Comparison of ENCODE assay signal across 8 mouse cellular contexts in the genomic region with DNA sequence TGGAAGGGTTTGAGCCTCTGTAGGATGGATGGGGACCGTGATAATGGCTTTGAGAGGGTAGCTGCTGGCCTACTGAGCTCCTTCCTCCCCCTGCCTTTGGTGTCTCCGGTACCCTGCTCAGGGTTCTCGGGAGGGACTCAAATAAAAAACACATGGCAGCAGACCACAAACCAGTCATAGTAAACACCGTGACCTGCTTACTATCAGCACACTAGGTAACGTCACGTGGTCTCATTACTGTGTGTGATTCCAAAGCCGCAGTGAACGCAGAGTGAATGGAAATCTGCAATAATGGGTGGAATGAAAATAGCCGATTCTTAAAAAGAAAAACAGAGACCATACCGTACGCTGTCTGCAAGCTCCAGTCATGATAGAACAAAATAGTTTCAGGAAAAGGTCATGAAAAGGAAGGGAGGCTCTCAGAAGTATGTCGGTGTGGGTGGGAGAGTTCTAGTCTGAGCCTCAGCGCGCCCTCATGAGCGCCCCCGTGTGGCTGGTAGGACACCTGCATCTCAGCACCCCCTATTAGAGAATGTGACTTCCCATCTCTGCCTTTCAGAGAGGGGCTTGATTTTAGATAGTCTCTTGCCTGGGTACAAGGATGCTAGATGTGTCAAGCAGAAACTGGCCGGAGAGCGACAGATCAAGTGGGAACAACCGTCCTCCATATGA.
A peak's percentile ranks its signal among the peaks of the same experiment; 100 is the strongest.
DNase-seq lines count a peak whose midpoint lies in the region; ATAC-seq and TF ChIP-seq lines count a peak whose summit lies in the region.

No protein-coding gene starts in this region.

- H3K4me2 ChIP-seq in liver, postnatal 0 days (ENCODE audit: low read depth, low read length) = no peak overlapping the region
- H3K4me2 ChIP-seq in neural tube, embryonic 14.5 days (ENCODE audit: low read depth, low read length) = no peak overlapping the region

- peak; percentile 60 for DNase-seq in A20 (ENCODE audit: low read depth, low spot score)
- DNase-seq in ES-E14 (ENCODE audit: low read depth, low spot score) = peak; percentile 50
- peak; percentile 84 to 88 for DNase-seq in cerebellum, postnatal 14 days
- DNase-seq in gastrocnemius, adult 2 months = peak; percentile 68
- peak; percentile 43 for DNase-seq in kidney, adult 9 months
- peak; percentile 79 for DNase-seq in liver, postnatal 0 days
- DNase-seq in thymus, postnatal 4 days = peak; percentile 90

- no peak overlapping the region for H3K9ac ChIP-seq in ES-E14 (ENCODE audit: insufficient read depth, low read depth, low read length, poor library complexity, severe bottlenecking)
- H3K9ac ChIP-seq in liver, postnatal 0 days (replicated peaks) = no peak overlapping the region
- H3K9ac ChIP-seq in neural tube, embryonic 14.5 days (replicated peaks; ENCODE audit: low read depth, low read length) = no peak overlapping the region

- in situ Hi-C loops in ES-E14 (cut with MboI; ENCODE audit: low sequenced_read_pairs in 2 of 2, unreplicated experiment in 2 of 2) = loop anchor here (5.0 kb wide), 1 partner anchor 295 kb away; no protein-coding TSS in a partner anchor

- no peaks in the 10 kb centered on the region for H3K9me3 ChIP-seq in ES-E14 (ENCODE audit: control insufficient read depth, insufficient read depth, low read depth, low read length)
- H3K9me3 ChIP-seq in liver, postnatal 0 days (ENCODE audit: low read length) = no peaks in the 10 kb centered on the region
- H3K9me3 ChIP-seq in neural tube, embryonic 14.5 days (ENCODE audit: control insufficient read depth, low read length) = no peaks in the 10 kb centered on the region

- H3K4me3 ChIP-seq in ES-E14 (ENCODE audit: insufficient read depth in 1 of 2, low read depth in 1 of 2, low read length in 2 of 2, poor library complexity in 1 of 2, severe bottlenecking in 1 of 2) = no peak overlapping the region
- H3K4me3 ChIP-seq in gastrocnemius, adult 2 months = no peak overlapping the region
- H3K4me3 ChIP-seq in liver, postnatal 0 days (ENCODE audit: low read depth, low read length) = no peak overlapping the region
- H3K4me3 ChIP-seq in neural tube, embryonic 14.5 days (ENCODE audit: low read depth, low read length) = no peak overlapping the region

- H3K4me1 ChIP-seq in ES-E14 (ENCODE audit: control insufficient read depth in 2 of 2, insufficient read depth in 2 of 2, low read length in 2 of 2, poor library complexity in 1 of 2) = peaks cover 0 to 4% of the 10 kb centered on the region in 2 experiments; a peak in 1 of 4 replicates
- H3K4me1 ChIP-seq in liver, postnatal 0 days (ENCODE audit: insufficient read depth) = peaks cover 5% of the 10 kb centered on the region; the same call in 1 of the 2 replicates
- H3K4me1 ChIP-seq in neural tube, embryonic 14.5 days (ENCODE audit: control insufficient read depth, insufficient read depth, low read length) = no peaks in the 10 kb centered on the region

- TF ChIP-seq EP300 in liver, postnatal 0 days (IDR thresholded peaks at IDR 0.05; ENCODE audit: low read depth) = no peak

- intact Hi-C loops in gastrocnemius, adult 2 months (cut with DNase I) = no loop called here

- no peaks in the 10 kb centered on the region for H3K27me3 ChIP-seq in liver, postnatal 0 days (ENCODE audit: insufficient read depth, low read length)
- H3K27me3 ChIP-seq in neural tube, embryonic 14.5 days (ENCODE audit: control insufficient read depth, insufficient read depth, low read length) = no peaks in the 10 kb centered on the region

- WGBS in liver, postnatal 0 days (ENCODE audit: insufficient replicate concordance) = 43% methylated on average over 19 of the region's 19 CpGs
- WGBS in neural tube, embryonic 14.5 days = 49% methylated on average over 19 of the region's 19 CpGs

- ATAC-seq in liver, postnatal 0 days = peak; percentile 28; the same call in 1 of the 2 replicates
- peak; percentile 64; the same call in 1 of the 2 replicates for ATAC-seq in neural tube, embryonic 14.5 days (ENCODE audit: low read depth)

- TF ChIP-seq CTCF in gastrocnemius, adult 2 months (IDR thresholded peaks at IDR 0.05) = peak; percentile 97; the same call in 1 of the 2 replicates
- TF ChIP-seq CTCF in liver, postnatal 0 days (IDR thresholded peaks at IDR 0.05; ENCODE audit: low read depth) = peak; percentile 95

- peaks cover 17% of the 10 kb centered on the region for H3K36me3 ChIP-seq in ES-E14 (ENCODE audit: control insufficient read depth, insufficient read depth, low read length, poor library complexity, severe bottlenecking)
- H3K36me3 ChIP-seq in liver, postnatal 0 days (replicated peaks; ENCODE audit: insufficient read depth, low read length) = peaks cover 13% of the 10 kb centered on the region
- peaks cover 23% of the 10 kb centered on the region; the same call in 1 of the 2 replicates for H3K36me3 ChIP-seq in neural tube, embryonic 14.5 days (ENCODE audit: control insufficient read depth, insufficient read depth, low read length)

- no peak overlapping the region for H3K27ac ChIP-seq in ES-E14 (ENCODE audit: insufficient read depth, low read depth, low read length, poor library complexity, severe bottlenecking)
- H3K27ac ChIP-seq in gastrocnemius, adult 2 months = peak overlapping the region; percentile 40; the same call in 1 of the 2 replicates
- H3K27ac ChIP-seq in liver, postnatal 0 days (ENCODE audit: low read depth) = no peak overlapping the region
- H3K27ac ChIP-seq in neural tube, embryonic 14.5 days (ENCODE audit: low read depth, low read length) = no peak overlapping the region

TF ChIP-seq in ES-E14, 5 proteins besides CTCF, POLR2A, EP300 and RAD21:
- TF ChIP-seq ZC3H11A (IDR thresholded peaks at IDR 0.05; ENCODE audit: borderline replicate concordance, low read depth, low read length) = 0 out of 2 replicates have a peak, but pooled peaks have one; percentile 38
- TF ChIP-seq HCFC1 (IDR thresholded peaks at IDR 0.05; ENCODE audit: borderline replicate concordance, insufficient read depth, low read length) = no peak
